Mouse (Mus musculus) embryonic facial prominence, embryonic 11.5 days (tissue): Measurements from ENCODE around the gene Crybg2. TPM values are rescaled to one million over a fixed set of nuclear protein-coding genes. Genes with fewer than 3 reads are reported as not detected.
A peak's percentile ranks its signal among the peaks of the same experiment; 100 is the strongest.

Source experiments
- ATAC-seq: fragments of 200-750 bp; cut with Nextera tagmentation; replicated peaks from 2 replicates; pipeline ENCODE4 v1.8.0; 2017; ENCODE audit warnings: low read depth; ENCODE audit not compliant: insufficient number of reproducible peaks, low FRiP score, low TSS enrichment
- DNase-seq: peaks from one replicate; pipeline ENCODE4 v3.0.0-alpha.2; 2015; ENCODE audit warnings: low spot score
- H3K27ac ChIP-seq: fragments of 300-500 bp; sonication (generic); replicated peaks from 2 replicates; pipeline ENCODE4 v1.5.1; 2014; ENCODE audit warnings: mild to moderate bottlenecking, low read depth, low read length, control low read depth
- H3K27me3 ChIP-seq: fragments of 300-500 bp; sonication (generic); 2 replicates; pipeline ENCODE4 v1.6.1; 2014; ENCODE audit warnings: mild to moderate bottlenecking, low read length, moderate library complexity, mixed read lengths; ENCODE audit not compliant: control insufficient read depth, insufficient read depth
- H3K36me3 ChIP-seq: fragments of 300-500 bp; sonication (generic); replicated peaks from 2 replicates; pipeline ENCODE4 v1.6.1; 2014; ENCODE audit warnings: low read depth, mild to moderate bottlenecking, low read length, moderate library complexity, mixed read lengths; ENCODE audit not compliant: control insufficient read depth, insufficient read depth
- H3K4me1 ChIP-seq: fragments of 300-500 bp; sonication (generic); 2 replicates; pipeline ENCODE4 v1.6.1; 2014; ENCODE audit warnings: low read length, mixed read lengths; ENCODE audit not compliant: control insufficient read depth, insufficient read depth
- H3K4me2 ChIP-seq: fragments of 300-500 bp; sonication (generic); 2 replicates; pipeline ENCODE4 v1.6.1; 2014; ENCODE audit warnings: low read depth, mild to moderate bottlenecking, control low read depth, low read length, moderate library complexity
- H3K4me3 ChIP-seq: fragments of 300-500 bp; sonication (generic); 2 replicates; pipeline ENCODE4 v1.5.1; 2014; ENCODE audit warnings: low read depth, low read length, control low read depth
- H3K9ac ChIP-seq: fragments of 300-500 bp; sonication (generic); replicated peaks from 2 replicates; pipeline ENCODE4 v1.6.1; 2014; ENCODE audit warnings: mild to moderate bottlenecking, control low read depth, low read length
- H3K9me3 ChIP-seq: fragments of 300-500 bp; sonication (generic); replicated peaks from 2 replicates; pipeline ENCODE4 v1.6.1; 2016; ENCODE audit warnings: mild to moderate bottlenecking, low read length, inconsistent platforms, mixed read lengths; ENCODE audit not compliant: control insufficient read depth
- WGBS: fragments of 180-500 bp; shearing (Covaris S2); extraction: QIAGEN DNeasy Blood & Tissue Kit; methylation state at CpG from one replicate; pipeline ENCODE4 v1.1.7; 2014; 5-methylcytosine and 5-hydroxymethylcytosine counted together
- polyA plus RNA-seq: library from polyadenylated mRNA; unstranded; fragments of >200 nt; fragmentation: Nextera tagmentation; extraction: Ambion mirVana; gene quantifications from 2 replicates; pipeline ENCODE4 v1.2.1, GENCODE M21; 2014

The Crybg2 gene
- polyA plus RNA-seq, 1 experiment from 2014 or later = 1.8 TPM

DNA sequence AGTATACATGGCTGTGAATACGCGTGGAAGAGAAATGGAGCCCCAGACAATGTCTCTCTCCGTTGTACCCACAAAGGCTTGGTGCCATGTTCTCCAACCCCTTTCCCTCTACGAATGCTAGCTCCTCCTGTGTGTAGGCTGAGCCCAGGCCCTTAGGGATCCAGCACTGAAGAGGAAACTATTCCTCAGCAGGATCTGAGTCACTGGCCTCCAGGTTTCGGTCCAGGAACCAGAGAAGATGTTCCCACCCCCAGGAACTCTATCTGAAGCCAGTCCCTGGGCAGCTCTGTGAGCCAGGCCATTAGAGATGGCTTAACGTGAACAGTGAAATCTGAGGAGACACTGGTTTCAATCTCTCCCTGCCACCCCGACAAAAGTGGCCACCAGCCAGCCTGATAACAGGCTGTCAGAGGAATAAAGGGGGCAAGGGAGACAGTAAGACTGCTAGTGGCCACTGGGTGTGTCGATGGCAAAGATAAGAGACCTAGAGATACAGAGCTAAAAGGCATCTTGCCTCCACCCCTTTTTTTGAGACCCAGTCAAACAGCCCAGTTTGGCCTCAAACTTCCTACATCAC is 72.0 kb downstream of the Crybg2 start:
- DNase-seq (no peak), ATAC-seq (no peak)
- no peaks in the 10 kb centered on the region for H3K27me3 ChIP-seq
- peaks cover 5% of the 10 kb centered on the region for H3K4me1 ChIP-seq
- WGBS = 79% methylated on average over 8 of the region's 8 CpGs
- no peak overlapping the region for H3K27ac ChIP-seq
- H3K4me3 ChIP-seq = no peak overlapping the region
- no peaks in the 10 kb centered on the region for H3K9me3 ChIP-seq
- H3K36me3 ChIP-seq = peaks cover 3% of the 10 kb centered on the region; the same call in 1 of the 2 replicates
- H3K9ac ChIP-seq = no peak overlapping the region
- no peak overlapping the region for H3K4me2 ChIP-seq

DNA sequence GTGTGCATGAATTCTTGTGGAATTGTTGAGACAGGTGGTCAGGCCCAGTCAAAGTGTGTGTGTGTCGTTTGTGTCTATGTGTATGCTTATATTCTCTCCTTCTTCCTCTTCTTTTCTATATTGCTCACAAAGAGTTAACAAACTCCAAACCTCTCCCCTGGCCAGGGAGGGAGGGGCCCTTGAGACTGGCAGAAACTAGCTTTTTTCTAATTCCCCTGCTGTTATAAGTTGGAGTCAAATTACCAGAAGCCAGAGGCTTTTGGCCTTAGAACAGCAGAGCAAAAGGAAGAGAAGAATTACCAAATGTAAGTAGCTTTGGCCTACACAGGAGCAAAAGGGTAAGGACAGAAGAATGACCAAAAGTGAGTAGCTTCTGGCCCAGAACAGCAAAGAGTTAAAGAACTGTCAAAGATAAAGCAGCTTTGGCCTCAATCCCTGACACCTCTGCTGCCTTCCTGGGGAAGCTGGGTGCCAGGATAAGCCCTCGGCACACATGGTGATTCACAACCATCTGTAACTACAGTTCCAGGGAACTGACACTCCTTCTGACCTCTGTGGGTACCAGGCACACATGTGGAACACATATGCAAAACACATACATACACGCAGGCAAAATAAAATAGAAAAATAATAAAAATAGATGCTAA is 75.8 kb downstream of the Crybg2 start:
- Histone ChIP-seq H3K9ac (no peak overlapping the region), H3K36me3 (no peaks in the 10 kb centered on the region), H3K4me2 (no peak overlapping the region), H3K4me1 (no peaks in the 10 kb centered on the region; the same call in 1 of the 2 replicates), H3K27me3 (no peaks in the 10 kb centered on the region), H3K9me3 (no peaks in the 10 kb centered on the region), H3K27ac (0 out of 2 replicates have a peak overlapping the region, but pooled peaks have one; percentile 14), H3K4me3 (no peak overlapping the region)
- 40% methylated on average over 3 of the region's 3 CpGs for WGBS
- peak; percentile 65 for DNase-seq
- no peak for ATAC-seq

DNA sequence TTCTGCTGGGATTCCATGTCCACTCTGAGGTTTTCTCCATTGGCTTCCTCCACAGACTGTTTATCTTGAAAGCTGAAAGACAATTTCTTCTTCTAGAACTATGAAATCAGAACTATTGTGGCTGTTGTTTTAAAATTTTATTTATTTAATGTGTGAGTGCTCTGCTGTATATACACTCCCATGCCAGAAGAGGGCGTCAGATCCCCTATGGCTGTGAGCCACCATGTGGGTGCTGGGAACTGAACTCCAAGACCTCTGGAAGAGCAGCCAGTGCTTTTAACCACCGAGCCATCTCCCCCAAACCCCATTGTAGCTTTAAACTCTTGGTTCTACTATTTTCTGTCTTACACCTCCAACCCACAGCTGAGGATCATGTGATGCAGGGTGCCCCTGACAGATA is 78.2 kb downstream of the Crybg2 start:
- ATAC-seq = no peak
- Histone ChIP-seq H3K4me3 (no peak overlapping the region), H3K27ac (no peak overlapping the region), H3K4me1 (no peaks in the 10 kb centered on the region; the same call in 1 of the 2 replicates), H3K9me3 (no peaks in the 10 kb centered on the region), H3K27me3 (no peaks in the 10 kb centered on the region), H3K9ac (no peak overlapping the region), H3K4me2 (no peak overlapping the region), H3K36me3 (no peaks in the 10 kb centered on the region)
- WGBS = 81% methylated on average over 2 of the region's 2 CpGs
- no peak for DNase-seq

Other genes starting within 250 kb of the Crybg2 start
- gene Rps6ka1, start 173.0 kb upstream of the Crybg2 start, polyA plus RNA-seq = 34.9 and 39.1 TPM in 2 replicates
- 3,707 and 3,970 TPM in 2 replicates for gene Hmgn2, start 92.2 kb upstream of the Crybg2 start, polyA plus RNA-seq
- gene Dhdds, start 59.9 kb upstream of the Crybg2 start, polyA plus RNA-seq = 38.1 and 46.1 TPM in 2 replicates
- 0.49 and 2.2 TPM in 2 replicates for gene Lin28a, start 42.0 kb upstream of the Crybg2 start, polyA plus RNA-seq
- not detected in 2 replicates for gene Zfp683, start 7.0 kb upstream of the Crybg2 start, polyA plus RNA-seq
- gene Cd52, start 34.3 kb downstream of the Crybg2 start, polyA plus RNA-seq = 5.2 and 5.4 TPM in 2 replicates
- 5.7 and 6.0 TPM in 2 replicates for gene Ubxn11, start 41.8 kb downstream of the Crybg2 start, polyA plus RNA-seq
- gene Sh3bgrl3, start 68.0 kb downstream of the Crybg2 start, polyA plus RNA-seq = 316 TPM in 2 replicates
- gene Cep85, start 126.3 kb downstream of the Crybg2 start, polyA plus RNA-seq = 27.5 and 29.4 TPM in 2 replicates
- 0.14 TPM in 2 replicates for gene Gm7534, start 142.2 kb downstream of the Crybg2 start, polyA plus RNA-seq
- gene Catsper4, start 166.6 kb downstream of the Crybg2 start, polyA plus RNA-seq = 0.14 TPM in 1 of 2 replicates, not detected in the other
- gene Cnksr1, start 177.6 kb downstream of the Crybg2 start, polyA plus RNA-seq = 0.93 and 1.1 TPM in 2 replicates
- gene E130218I03Rik, start 182.8 kb downstream of the Crybg2 start, polyA plus RNA-seq = 0.39 and 0.65 TPM in 2 replicates
- 16.5 and 18.3 TPM in 2 replicates for gene Zfp593, start 184.8 kb downstream of the Crybg2 start, polyA plus RNA-seq
- gene Gm30191, start 186.1 kb downstream of the Crybg2 start, polyA plus RNA-seq = not detected in 2 replicates
- gene Grrp1, start 193.3 kb downstream of the Crybg2 start, polyA plus RNA-seq = 5.7 and 7.7 TPM in 2 replicates
- 22.8 and 24.4 TPM in 2 replicates for gene Pdik1l, start 227.1 kb downstream of the Crybg2 start, polyA plus RNA-seq